Comparison of ENCODE assay signal across 8 mouse cellular contexts in the genomic region with DNA sequence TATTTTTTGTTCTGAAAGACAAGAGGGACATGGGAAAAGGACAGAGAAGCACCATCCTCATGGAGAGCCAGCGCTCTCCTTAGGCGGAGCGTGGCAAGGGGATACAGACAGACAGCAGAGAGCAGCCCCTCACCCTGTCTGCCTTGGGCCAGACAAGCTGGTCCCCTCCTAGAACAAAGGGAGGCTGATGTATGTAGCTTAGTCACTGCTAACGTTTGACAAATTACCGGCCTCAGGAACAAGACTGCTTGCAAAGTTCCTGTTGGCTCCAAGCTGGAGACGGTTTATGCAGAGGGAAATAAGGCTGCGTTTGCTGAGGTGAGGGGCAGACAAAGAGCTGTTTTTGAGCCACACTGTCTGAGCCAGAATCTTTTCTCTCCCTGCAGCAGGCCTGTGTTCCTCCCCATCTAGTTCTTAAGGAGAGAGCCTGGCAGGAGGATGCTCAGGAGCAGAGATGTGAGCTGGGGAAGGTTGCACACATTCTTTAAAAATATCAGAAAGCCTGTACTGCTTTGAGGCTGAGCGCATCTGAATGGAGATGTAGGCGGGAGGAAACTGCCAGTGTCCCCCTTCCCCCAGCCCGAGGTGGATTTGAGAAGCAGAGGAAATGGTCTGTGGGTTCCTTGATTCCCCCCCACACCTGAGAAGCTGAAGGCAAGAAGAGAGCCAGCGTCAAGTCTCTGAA. TPM values are rescaled to one million over a fixed set of nuclear protein-coding genes. Genes with fewer than 3 reads are reported as not detected.
DNase-seq lines count a peak whose midpoint lies in the region; ATAC-seq and TF ChIP-seq lines count a peak whose summit lies in the region.

No protein-coding gene starts in this region.

- ATAC-seq in forebrain, embryonic 11.5 days (replicated peaks; ENCODE audit: low FRiP score): 0 out of 2 replicates have a peak, but pooled peaks have one; percentile 56
- ATAC-seq in midbrain, embryonic 11.5 days (ENCODE audit: low FRiP score): peak; percentile 65
- ATAC-seq in heart, embryonic 11.5 days (replicated peaks; ENCODE audit: insufficient number of reproducible peaks, low FRiP score, low TSS enrichment): no peak

- H3K4me1 ChIP-seq in forebrain, embryonic 11.5 days (replicated peaks; ENCODE audit: control insufficient read depth, insufficient read depth, low read length): peaks cover 2% of the 10 kb centered on the region; the same call in 1 of the 2 replicates
- H3K4me1 ChIP-seq in midbrain, embryonic 11.5 days (ENCODE audit: control insufficient read depth, insufficient read depth, low read length): peaks cover 28% of the 10 kb centered on the region
- H3K4me1 ChIP-seq in thymus, adult 2 months (replicated peaks; ENCODE audit: control insufficient read depth, insufficient read depth, low read length): peaks cover 26% of the 10 kb centered on the region
- H3K4me1 ChIP-seq in heart, embryonic 11.5 days (ENCODE audit: control insufficient read depth, insufficient read depth, low read length): no peaks in the 10 kb centered on the region

- TF ChIP-seq CTCF in left cerebral cortex, adult 2 months (IDR thresholded peaks at IDR 0.05): no peak
- no peak for TF ChIP-seq CTCF in thymus, adult 2 months (IDR thresholded peaks at IDR 0.05; ENCODE audit: borderline replicate concordance, control insufficient read depth, extremely low read depth, insufficient read depth, low read length, poor library complexity)

- DNase-seq in left cerebral cortex, adult 2 months (ENCODE audit: extremely low spot score in 1 of 2, low spot score in 2 of 2): no peak
- DNase-seq in left cerebral cortex, adult 11 months (ENCODE audit: low spot score): no peak
- no peak for DNase-seq in forebrain, embryonic 11.5 days (ENCODE audit: low spot score)
- peak; percentile 92 for DNase-seq in midbrain, embryonic 11.5 days (ENCODE audit: low spot score, missing footprints)
- peak; percentile 73 for DNase-seq in thymus, adult 2 months
- no peak for DNase-seq in urinary bladder, postnatal 4 days (ENCODE audit: low spot score in 2 of 2)
- DNase-seq in testis, postnatal 10 days (ENCODE audit: low spot score): no peak

- no peak overlapping the region for H3K4me2 ChIP-seq in forebrain, embryonic 11.5 days (ENCODE audit: low read depth, low read length, severe bottlenecking)
- no peak overlapping the region for H3K4me2 ChIP-seq in midbrain, embryonic 11.5 days
- H3K4me2 ChIP-seq in heart, embryonic 11.5 days: no peak overlapping the region

- intact Hi-C loops in left cerebral cortex, adult 2 months (cut with DNase I): loop anchor here (2.0 kb wide), 1 partner anchor 39 kb away; no protein-coding TSS in a partner anchor

- H3K9me3 ChIP-seq in forebrain, embryonic 11.5 days (ENCODE audit: control insufficient read depth, low read length): no peaks in the 10 kb centered on the region
- H3K9me3 ChIP-seq in midbrain, embryonic 11.5 days (ENCODE audit: control insufficient read depth, low read length): no peaks in the 10 kb centered on the region
- no peaks in the 10 kb centered on the region for H3K9me3 ChIP-seq in heart, embryonic 11.5 days (replicated peaks; ENCODE audit: control insufficient read depth, low read length)

- H3K27me3 ChIP-seq in forebrain, embryonic 11.5 days (ENCODE audit: control insufficient read depth, insufficient read depth, low read length): no peaks in the 10 kb centered on the region
- H3K27me3 ChIP-seq in midbrain, embryonic 11.5 days (ENCODE audit: control insufficient read depth, insufficient read depth, low read length): no peaks in the 10 kb centered on the region
- no peaks in the 10 kb centered on the region for H3K27me3 ChIP-seq in thymus, adult 2 months (ENCODE audit: control insufficient read depth, insufficient read depth, low read length)
- no peaks in the 10 kb centered on the region for H3K27me3 ChIP-seq in heart, embryonic 11.5 days (ENCODE audit: control insufficient read depth, insufficient read depth, low read length)

- WGBS in forebrain, embryonic 11.5 days: 36% methylated on average over 11 of the region's 11 CpGs
- WGBS in midbrain, embryonic 11.5 days: 35% methylated on average over 11 of the region's 11 CpGs
- WGBS in thymus, adult 2 months: 34% methylated on average over 11 of the region's 11 CpGs
- 50% methylated on average over 11 of the region's 11 CpGs for whole genome bisulfite sequencing in heart, embryonic 11.5 days (ENCODE audit: insufficient replicate concordance)

- H3K27ac ChIP-seq in left cerebral cortex, adult 2 months: peak overlapping the region; percentile 92
- H3K27ac ChIP-seq in forebrain, embryonic 11.5 days (ENCODE audit: low read depth, low read length): 0 out of 2 replicates have a peak overlapping the region, but pooled peaks have one; percentile 46
- H3K27ac ChIP-seq in midbrain, embryonic 11.5 days (ENCODE audit: low read depth, low read length): peak overlapping the region; percentile 37; the same call in 1 of the 2 replicates
- H3K27ac ChIP-seq in thymus, adult 2 months (ENCODE audit: control insufficient read depth, insufficient read depth, low read length): peak overlapping the region; percentile 2; the same call in 1 of the 2 replicates
- H3K27ac ChIP-seq in heart, embryonic 11.5 days (ENCODE audit: low read depth, low read length): no peak overlapping the region

- H3K4me3 ChIP-seq in left cerebral cortex, adult 2 months: no peak overlapping the region
- no peak overlapping the region for H3K4me3 ChIP-seq in forebrain, embryonic 11.5 days (ENCODE audit: low read depth, low read length)
- H3K4me3 ChIP-seq in midbrain, embryonic 11.5 days (ENCODE audit: low read depth, low read length): no peak overlapping the region
- H3K4me3 ChIP-seq in thymus, adult 2 months (ENCODE audit: control insufficient read depth, insufficient read depth, low read length): no peak overlapping the region
- no peak overlapping the region for H3K4me3 ChIP-seq in heart, embryonic 11.5 days (ENCODE audit: low read depth, low read length)

- H3K36me3 ChIP-seq in forebrain, embryonic 11.5 days (ENCODE audit: control insufficient read depth, insufficient read depth, low read length): no peaks in the 10 kb centered on the region
- no peaks in the 10 kb centered on the region for H3K36me3 ChIP-seq in midbrain, embryonic 11.5 days (ENCODE audit: control insufficient read depth, insufficient read depth, low read length)
- H3K36me3 ChIP-seq in thymus, adult 2 months (ENCODE audit: control insufficient read depth, insufficient read depth, low read length): no peaks in the 10 kb centered on the region
- no peaks in the 10 kb centered on the region for H3K36me3 ChIP-seq in heart, embryonic 11.5 days (ENCODE audit: control insufficient read depth, insufficient read depth, low read length)

- TF ChIP-seq POLR2A in thymus, adult 2 months (IDR thresholded peaks at IDR 0.05; ENCODE audit: control insufficient read depth, extremely low read depth, insufficient read depth, low read length, poor library complexity): no peak

- H3K9ac ChIP-seq in forebrain, embryonic 11.5 days (ENCODE audit: low read length): peak overlapping the region; percentile 20
- H3K9ac ChIP-seq in midbrain, embryonic 11.5 days (ENCODE audit: low read length): peak overlapping the region; percentile 58
- no peak overlapping the region for H3K9ac ChIP-seq in heart, embryonic 11.5 days (ENCODE audit: low read depth, low read length)

RNA-seq across cellular contexts. Expression of a gene that starts 28.9 kb away (rescaled TPM):
- total RNA-seq in left cerebral cortex, adult 2 months (2021): 1,000 to 10,000 TPM; 2,238 to 2,247 TPM
- polyA plus RNA-seq in forebrain, embryonic 11.5 days (2014; fragmentation: Nextera tagmentation; extraction: Ambion mirVana): 1,244 and 1,283 TPM in 2 replicates
- 1,565 and 1,591 TPM in 2 replicates for polyA plus RNA-seq in midbrain, embryonic 11.5 days (2014; fragmentation: Nextera tagmentation; extraction: Ambion mirVana)
- 511 and 554 TPM in 2 replicates for polyA plus RNA-seq in thymus, adult 2 months (2012; rRNA removed)
- 797 and 913 TPM in 2 replicates for polyA plus RNA-seq in heart, embryonic 11.5 days (2014; fragmentation: Nextera tagmentation; extraction: Ambion mirVana)

Comparison
In these comparisons a context has a peak if more than half of its experiments do, and no peak if none do; other contexts are left out.
1. DNase-seq: peak in midbrain, embryonic 11.5 days (single experiment) and thymus, adult 2 months (single experiment); none in left cerebral cortex, adult 2 months (0 of 2), left cerebral cortex, adult 11 months (single experiment), forebrain, embryonic 11.5 days (single experiment), urinary bladder, postnatal 4 days (0 of 2) and testis, postnatal 10 days (single experiment).